Mouse (Mus musculus) neural tube, embryonic 15.5 days (tissue): ENCODE data around the gene Fxyd3. TPM values are rescaled to one million over a fixed set of nuclear protein-coding genes. Genes with fewer than 3 reads are reported as not detected.

ENCODE experiments used
- ATAC-seq: fragments of 200-750 bp; cut with Nextera tagmentation; 2 replicates; pipeline ENCODE4 v1.8.0; 2017; ENCODE audit warnings: mild to moderate bottlenecking, moderate TSS enrichment, moderate library complexity; ENCODE audit not compliant: low FRiP score
- H3K27ac ChIP-seq: fragments of 300-500 bp; sonication (generic); replicated peaks from 2 replicates; pipeline ENCODE4 v1.5.1; 2015; ENCODE audit warnings: mild to moderate bottlenecking, inconsistent platforms
- H3K27me3 ChIP-seq: fragments of 300-500 bp; sonication (generic); replicated peaks from 2 replicates; pipeline ENCODE4 v1.6.1; 2015; ENCODE audit warnings: inconsistent platforms
- H3K36me3 ChIP-seq: fragments of 300-500 bp; sonication (generic); 2 replicates; pipeline ENCODE4 v1.6.1; 2015; ENCODE audit warnings: inconsistent platforms
- H3K4me1 ChIP-seq: fragments of 300-500 bp; sonication (generic); 2 replicates; pipeline ENCODE4 v1.6.1; 2015; ENCODE audit warnings: inconsistent platforms
- H3K4me2 ChIP-seq: fragments of 300-500 bp; sonication (generic); 2 replicates; pipeline ENCODE4 v1.6.1; 2015; ENCODE audit warnings: inconsistent platforms, mild to moderate bottlenecking, moderate library complexity
- H3K4me3 ChIP-seq: fragments of 300-500 bp; sonication (generic); replicated peaks from 2 replicates; pipeline ENCODE4 v1.5.1; 2015; ENCODE audit warnings: mild to moderate bottlenecking, inconsistent platforms
- H3K9ac ChIP-seq: fragments of 300-500 bp; sonication (generic); replicated peaks from 2 replicates; pipeline ENCODE4 v1.6.1; 2015; ENCODE audit warnings: mild to moderate bottlenecking, inconsistent platforms
- H3K9me3 ChIP-seq: fragments of 300-500 bp; sonication (generic); replicated peaks from 2 replicates; pipeline ENCODE4 v1.6.1; 2016; ENCODE audit warnings: inconsistent platforms
- WGBS: fragments of 180-500 bp; shearing (Covaris S2); methylation state at CpG from one replicate; pipeline ENCODE4 v1.1.7; 2015; ENCODE audit warnings: mixed read lengths; 5-methylcytosine and 5-hydroxymethylcytosine counted together
- polyA plus RNA-seq: library from polyadenylated mRNA; unstranded; fragments of >200 nt; fragmentation: Nextera tagmentation; extraction: Ambion mirVana; gene quantifications from 2 replicates; pipeline ENCODE4 v1.2.1, GENCODE M21; 2015

The Fxyd3 gene
- polyA plus RNA-seq, 1 experiment from 2014 or later = 0.79 TPM

GRCm38 (mm10) chr7:31069491-31069890 is 7.0 kb downstream of the Fxyd3 start:
- Histone ChIP-seq H3K9me3 (no peaks in the 10 kb centered on the region), H3K4me1 (no peaks in the 10 kb centered on the region; the same call in 1 of the 2 replicates), H3K4me3 (no peak overlapping the region), H3K36me3 (no peaks in the 10 kb centered on the region), H3K27me3 (no peaks in the 10 kb centered on the region), H3K27ac (no peak overlapping the region), H3K4me2 (no peak overlapping the region), H3K9ac (no peak overlapping the region)
- ATAC-seq = no peak
- 84% methylated on average over 14 of the region's 14 CpGs for WGBS

- H3K4me1 ChIP-seq = no peaks in the 10 kb centered on the region; the same call in 1 of the 2 replicates
- 42% methylated on average over 5 of the region's 5 CpGs for WGBS
- no peaks in the 10 kb centered on the region for H3K36me3 ChIP-seq
- no peaks in the 10 kb centered on the region for H3K9me3 ChIP-seq
- no peak overlapping the region for H3K4me3 ChIP-seq
- H3K27me3 ChIP-seq = no peaks in the 10 kb centered on the region
- no peak overlapping the region for H3K4me2 ChIP-seq
- ATAC-seq = 0 out of 2 replicates have a peak, but pooled peaks have one; percentile 28
- H3K9ac ChIP-seq = no peak overlapping the region
- H3K27ac ChIP-seq = no peak overlapping the region
Observed at GRCm38 (mm10) chr7:31067836-31068235, 8.7 kb downstream of the Fxyd3 start.

DNA sequence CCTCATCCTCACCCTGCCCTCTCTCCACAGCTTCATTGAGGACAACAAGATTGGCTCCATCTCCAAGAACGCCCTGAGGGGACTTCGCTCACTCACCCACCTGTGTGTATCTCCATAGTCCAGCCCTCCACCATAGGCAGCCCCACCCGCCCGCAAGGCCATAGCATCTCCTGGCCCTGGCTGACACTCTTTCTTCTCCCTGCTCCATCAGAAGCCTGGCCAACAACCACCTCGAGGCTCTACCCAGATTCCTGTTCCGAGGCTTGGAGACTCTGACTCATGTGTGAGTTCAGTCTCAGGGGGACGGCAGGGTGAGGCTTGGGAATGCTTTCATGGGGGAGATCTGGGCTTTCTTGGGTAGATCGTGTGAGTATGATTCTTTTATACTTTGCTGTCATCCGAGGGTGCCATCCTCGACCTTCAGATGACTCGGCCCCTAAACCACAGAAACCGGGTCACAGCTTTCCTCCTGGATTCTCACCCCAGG is 13.4 kb downstream of the Fxyd3 start:
- Histone ChIP-seq H3K4me1 (peaks cover 2% of the 10 kb centered on the region; the same call in 1 of the 2 replicates), H3K4me2 (no peak overlapping the region), H3K27me3 (no peaks in the 10 kb centered on the region), H3K36me3 (no peaks in the 10 kb centered on the region), H3K27ac (no peak overlapping the region), H3K9me3 (no peaks in the 10 kb centered on the region), H3K9ac (no peak overlapping the region), H3K4me3 (no peak overlapping the region)
- ATAC-seq = no peak
- WGBS = 85% methylated on average over 12 of the region's 12 CpGs

- no peak for ATAC-seq
- Histone ChIP-seq H3K4me2 (no peak overlapping the region), H3K9me3 (no peaks in the 10 kb centered on the region), H3K4me3 (no peak overlapping the region), H3K9ac (no peak overlapping the region), H3K4me1 (0 out of 2 replicates have a peak, but pooled peaks cover 2% of the 10 kb centered on the region), H3K27me3 (no peaks in the 10 kb centered on the region), H3K36me3 (no peaks in the 10 kb centered on the region), H3K27ac (no peak overlapping the region)
- 90% methylated on average over 7 of the region's 7 CpGs for WGBS
Observed at GRCm38 (mm10) chr7:31060621-31061010, 15.9 kb downstream of the Fxyd3 start.

GRCm38 (mm10) chr7:31059919-31060620 is 16.4 kb downstream of the Fxyd3 start:
- H3K27ac ChIP-seq = no peak overlapping the region
- H3K4me3 ChIP-seq = no peak overlapping the region
- ATAC-seq = no peak

DNA sequence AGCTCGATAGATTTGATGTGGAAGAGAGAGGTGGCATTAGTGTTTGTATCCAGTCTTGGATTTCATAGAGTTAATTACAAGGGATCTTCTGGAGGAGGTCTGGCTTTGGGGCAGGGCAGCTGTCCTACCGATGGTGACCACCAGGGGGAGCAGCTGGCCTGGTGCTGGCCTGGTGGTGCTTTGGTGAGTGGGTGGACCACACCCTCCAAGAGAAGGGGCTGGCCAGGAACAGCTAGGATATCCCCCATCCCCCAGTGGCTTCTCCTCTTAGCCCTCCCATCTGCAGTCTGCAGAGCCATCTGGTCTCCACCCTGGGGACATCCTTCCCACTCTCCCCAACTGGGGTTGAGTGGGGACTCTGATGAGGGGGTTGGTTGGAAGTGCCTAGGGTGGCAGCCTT is 17.4 kb downstream of the Fxyd3 start, which contains the start of gene Lgi4:
Lgi4 (plus strand) TSS at position 235 of the 400 bp plus-strand sequence.
- Histone ChIP-seq H3K4me2 (no peak within 1 kb of the TSS), H3K9ac (no peak within 1 kb of the TSS), H3K9me3 (no peaks in the 10 kb centered on the region), H3K4me3 (no peak within 1 kb of the TSS), H3K27ac (no peak within 1 kb of the TSS), H3K36me3 (no peaks in the 10 kb centered on the region), H3K4me1 (peaks cover 6% of the 10 kb centered on the region; the same call in 1 of the 2 replicates), H3K27me3 (peaks cover 9% of the 10 kb centered on the region)
- 6% methylated on average over 2 of the region's 2 CpGs for WGBS
- ATAC-seq = no peak

More at GRCm38 (mm10) chr7:31059919-31060620, 16.4 kb downstream of the Fxyd3 start:
- H3K4me1 ChIP-seq = peaks cover 6% of the 10 kb centered on the region; the same call in 1 of the 2 replicates
- no peak overlapping the region for H3K4me2 ChIP-seq
- no peaks in the 10 kb centered on the region for H3K36me3 ChIP-seq
- no peaks in the 10 kb centered on the region for H3K9me3 ChIP-seq
- no peaks in the 10 kb centered on the region; the same call in 1 of the 2 replicates for H3K27me3 ChIP-seq
- WGBS = 72% methylated on average over 11 of the region's 11 CpGs
- no peak overlapping the region for H3K9ac ChIP-seq

- peaks cover 10% of the 10 kb centered on the region for H3K4me1 ChIP-seq
- no peak overlapping the region for H3K4me2 ChIP-seq
- peaks cover 17% of the 10 kb centered on the region for H3K27me3 ChIP-seq
- no peak for ATAC-seq
- no peaks in the 10 kb centered on the region for H3K9me3 ChIP-seq
- H3K36me3 ChIP-seq = no peaks in the 10 kb centered on the region
- no peak overlapping the region for H3K4me3 ChIP-seq
- no peak overlapping the region for H3K27ac ChIP-seq
- H3K9ac ChIP-seq = no peak overlapping the region
- 91% methylated on average over 6 of the region's 6 CpGs for WGBS
Observed at GRCm38 (mm10) chr7:31058211-31058610, 18.3 kb downstream of the Fxyd3 start.

GRCm38 (mm10) chr7:31057730-31058129 is 18.8 kb downstream of the Fxyd3 start:
- H3K27ac ChIP-seq = no peak overlapping the region
- H3K36me3 ChIP-seq = no peaks in the 10 kb centered on the region
- H3K4me3 ChIP-seq = no peak overlapping the region
- H3K9ac ChIP-seq = no peak overlapping the region
- H3K9me3 ChIP-seq = no peaks in the 10 kb centered on the region
- peaks cover 22% of the 10 kb centered on the region for H3K27me3 ChIP-seq
- H3K4me1 ChIP-seq = peaks cover 15% of the 10 kb centered on the region
- ATAC-seq = no peak
- 78% methylated on average over 5 of the region's 5 CpGs for WGBS
- H3K4me2 ChIP-seq = no peak overlapping the region

DNA sequence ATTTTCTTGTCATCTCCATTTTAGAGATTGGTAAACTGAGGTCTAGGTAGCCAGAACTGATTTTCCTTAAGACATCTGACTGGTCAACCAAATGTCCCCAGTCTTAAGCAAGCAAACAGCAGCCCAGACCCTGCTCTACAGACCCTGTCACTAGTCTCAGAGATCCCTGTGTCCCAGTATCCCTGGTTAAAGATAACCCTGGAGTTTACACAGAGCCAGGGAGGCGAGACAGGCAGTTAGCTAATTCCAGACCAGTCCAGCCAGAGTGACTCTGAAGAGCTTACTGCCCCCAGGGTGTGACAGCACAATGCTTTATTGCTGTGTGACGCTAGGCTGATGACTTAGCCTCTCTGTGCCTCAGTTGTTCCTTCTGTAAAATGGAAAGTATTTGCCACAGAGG is 19.4 kb downstream of the Fxyd3 start, which contains the start of gene Fxyd1:
Fxyd1 (minus strand) TSS at position 129 of the 400 bp plus-strand sequence.
- Histone ChIP-seq H3K4me3 (no peak within 1 kb of the TSS), H3K4me1 (peaks cover 21% of the 10 kb centered on the region), H3K27ac (no peak within 1 kb of the TSS), H3K27me3 (peaks cover 28% of the 10 kb centered on the region), H3K36me3 (no peaks in the 10 kb centered on the region), H3K9ac (no peak within 1 kb of the TSS), H3K9me3 (no peaks in the 10 kb centered on the region), H3K4me2 (no peak within 1 kb of the TSS)
- no peak for ATAC-seq
- WGBS = 73% methylated on average over 2 of the region's 2 CpGs

DNA sequence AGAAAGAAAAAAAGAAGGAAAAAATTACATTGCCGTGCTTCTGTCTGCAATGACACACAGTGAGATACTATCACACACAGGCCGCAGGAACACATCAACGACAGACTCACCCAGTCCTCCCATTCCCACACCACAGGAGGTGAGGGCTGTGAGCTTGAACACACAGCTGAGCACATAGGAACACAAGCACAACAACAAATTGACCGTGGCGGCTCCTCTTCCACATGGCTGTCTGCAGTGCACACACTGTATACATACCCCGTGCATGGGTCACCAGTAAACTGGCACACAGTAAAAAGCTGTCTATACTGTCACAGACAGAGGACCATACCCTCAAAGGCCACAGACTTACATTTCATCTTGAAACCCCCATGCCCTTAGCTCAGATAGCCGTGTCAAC is 20.1 kb downstream of the Fxyd3 start:
- WGBS = 75% methylated on average over 7 of the region's 7 CpGs
- ATAC-seq = no peak

DNA sequence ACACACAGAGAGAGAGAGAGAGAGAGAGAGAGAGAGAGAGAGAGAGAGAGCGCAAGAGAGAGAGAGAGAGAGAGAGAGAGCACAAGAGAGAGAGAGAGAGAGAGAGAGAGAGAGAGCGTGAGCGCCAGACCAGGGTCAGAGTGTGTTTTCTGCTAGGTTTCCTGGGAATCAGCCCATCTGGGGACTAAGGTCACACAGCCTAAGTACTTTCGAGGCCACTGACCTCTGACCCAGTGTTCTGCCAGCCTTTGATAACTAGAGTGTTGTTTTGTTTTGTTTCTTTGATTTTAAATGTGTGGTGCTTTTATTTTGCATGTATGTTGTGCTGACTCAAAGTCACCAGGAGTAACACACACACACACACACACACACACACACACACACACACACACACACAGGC is 20.6 kb downstream of the Fxyd3 start:
- Histone ChIP-seq H3K4me2 (no peak overlapping the region), H3K36me3 (no peaks in the 10 kb centered on the region), H3K4me1 (peaks cover 33% of the 10 kb centered on the region), H3K9me3 (no peaks in the 10 kb centered on the region), H3K4me3 (no peak overlapping the region), H3K27me3 (peaks cover 40% of the 10 kb centered on the region), H3K27ac (no peak overlapping the region), H3K9ac (no peak overlapping the region)
- ATAC-seq = no peak
- WGBS = 28% methylated on average over 3 of the region's 4 CpGs

More for the DNA sequence above, 20.1 kb downstream of the Fxyd3 start:
- H3K4me1 ChIP-seq = peaks cover 27% of the 10 kb centered on the region
- H3K36me3 ChIP-seq = no peaks in the 10 kb centered on the region
- H3K4me3 ChIP-seq = no peak overlapping the region
- H3K9ac ChIP-seq = no peak overlapping the region
- no peak overlapping the region for H3K27ac ChIP-seq
- H3K27me3 ChIP-seq = peaks cover 35% of the 10 kb centered on the region
- no peaks in the 10 kb centered on the region for H3K9me3 ChIP-seq
- H3K4me2 ChIP-seq = no peak overlapping the region

- H3K27me3 ChIP-seq = peaks cover 43% of the 10 kb centered on the region
- H3K9ac ChIP-seq = no peak overlapping the region
- H3K27ac ChIP-seq = no peak overlapping the region; the same call in 1 of the 2 replicates
- no peaks in the 10 kb centered on the region for H3K36me3 ChIP-seq
- WGBS = 7% methylated on average over 10 of the region's 10 CpGs
- ATAC-seq = no peak
- peak overlapping the region; percentile 26 for H3K4me2 ChIP-seq
- H3K4me1 ChIP-seq = peaks cover 38% of the 10 kb centered on the region
- H3K4me3 ChIP-seq = 0 out of 2 replicates have a peak overlapping the region, but pooled peaks have one; percentile 10
- H3K9me3 ChIP-seq = no peaks in the 10 kb centered on the region
Observed at GRCm38 (mm10) chr7:31055354-31055824, 21.1 kb downstream of the Fxyd3 start.
